Mouse (Mus musculus) hindbrain, postnatal 0 days (tissue): ENCODE results near the gene Rap1gap. TPM values are rescaled to one million over a fixed set of nuclear protein-coding genes. Genes with fewer than 3 reads are reported as not detected.

Source experiments
- ATAC-seq: fragments of 200-750 bp; cut with Nextera tagmentation; 2 replicates; pipeline ENCODE4 v1.8.0; 2017; ENCODE audit warnings: mild to moderate bottlenecking, moderate TSS enrichment, moderate library complexity
- DNase-seq: peaks from one replicate; pipeline ENCODE4 v3.0.0-alpha.2; 2015; ENCODE audit warnings: low spot score
- H3K27ac ChIP-seq: fragments of 300-500 bp; sonication (generic); 2 replicates; pipeline ENCODE4 v1.5.1; 2014; ENCODE audit warnings: mild to moderate bottlenecking
- H3K27me3 ChIP-seq: fragments of 300-500 bp; sonication (generic); 2 replicates; pipeline ENCODE4 v1.6.1; 2014; ENCODE audit warnings: low read length, mixed read lengths; ENCODE audit not compliant: insufficient read depth
- H3K36me3 ChIP-seq: fragments of 300-500 bp; sonication (generic); 2 replicates; pipeline ENCODE4 v1.6.1; 2014; ENCODE audit warnings: low read length, mixed read lengths; ENCODE audit not compliant: insufficient read depth
- H3K4me1 ChIP-seq: fragments of 300-500 bp; sonication (generic); 2 replicates; pipeline ENCODE4 v1.6.1; 2014; ENCODE audit warnings: antibody characterized with exemption, low read length, mixed read lengths; ENCODE audit not compliant: insufficient read depth
- H3K4me2 ChIP-seq: fragments of 300-500 bp; sonication (generic); 2 replicates; pipeline ENCODE4 v1.6.1; 2014; ENCODE audit warnings: low read depth, mild to moderate bottlenecking, low read length, moderate library complexity, mixed read lengths
- H3K4me3 ChIP-seq: fragments of 300-500 bp; sonication (generic); 2 replicates; pipeline ENCODE4 v1.5.1; 2014; ENCODE audit warnings: low read length
- H3K9ac ChIP-seq: fragments of 300-500 bp; sonication (generic); replicated peaks from 2 replicates; pipeline ENCODE4 v1.6.1; 2014; ENCODE audit warnings: mild to moderate bottlenecking, low read length, moderate library complexity, mixed read lengths
- H3K9me3 ChIP-seq: fragments of 300-500 bp; sonication (generic); 2 replicates; pipeline ENCODE4 v1.6.1; 2016; ENCODE audit warnings: low read length, mixed read lengths
- CTCF ChIP-seq: IDR thresholded peaks from 2 replicates; pipeline ENCODE4 v1.5.1; 2016; ENCODE audit warnings: antibody characterized with exemption, control low read depth, low read depth
- WGBS: fragments of 180-500 bp; shearing (Covaris S2); extraction: QIAGEN DNeasy Blood & Tissue Kit; methylation state at CpG from one replicate; pipeline ENCODE4 v1.1.7; 2014; 5-methylcytosine and 5-hydroxymethylcytosine counted together
- polyA plus RNA-seq: library from polyadenylated mRNA; unstranded; fragments of >200 nt; fragmentation: Nextera tagmentation; extraction: Ambion mirVana; gene quantifications from 2 replicates; pipeline ENCODE4 v1.2.1, GENCODE M21; 2015
- total RNA-seq: library from RNA; depleted of rRNA; stranded (reverse); fragments of >200 nt; gene quantifications from 2 replicates; pipeline ENCODE4 v1.2.3, GENCODE M21; 2014; rRNA removed

The Rap1gap gene
- total RNA-seq (277 and 282 TPM in 2 replicates), polyA plus RNA-seq (105 and 110 TPM in 2 replicates)

- no peaks in the 10 kb centered on the region for H3K27me3 ChIP-seq
- DNase-seq (peak; percentile 68), ATAC-seq (peak; percentile 60)
- under 1% methylated on average over 37 of the region's 44 CpGs for WGBS
- H3K9me3 ChIP-seq: no peaks in the 10 kb centered on the region
- H3K4me3 ChIP-seq: peak within 1 kb of the TSS; percentile 76
- peaks cover 45% of the 10 kb centered on the region for H3K4me1 ChIP-seq
- TF ChIP-seq CTCF: no peak
- H3K4me2 ChIP-seq: peak within 1 kb of the TSS; percentile 75
- peak within 1 kb of the TSS; percentile 80 for H3K27ac ChIP-seq
- H3K9ac ChIP-seq: peak within 1 kb of the TSS; percentile 86
- H3K36me3 ChIP-seq: no peaks in the 10 kb centered on the region
These were observed at the start of gene Rap1gap for GRCm38 (mm10) chr4:137664433-137664979. Gene Rap1gap, plus strand, starts transcription at chr4:137664726.

GRCm38 (mm10) chr4:137622847-137623246 lies 41.7 kb upstream of the Rap1gap start:
- DNase-seq (no peak), ATAC-seq (no peak)
- WGBS: 91% methylated on average over 8 of the region's 8 CpGs
- Histone ChIP-seq H3K36me3 (peaks cover 49% of the 10 kb centered on the region), H3K9me3 (no peaks in the 10 kb centered on the region), H3K27ac (no peak overlapping the region), H3K4me1 (no peaks in the 10 kb centered on the region), H3K4me3 (no peak overlapping the region), H3K27me3 (no peaks in the 10 kb centered on the region), H3K4me2 (no peak overlapping the region), H3K9ac (no peak overlapping the region)
- TF ChIP-seq CTCF: no peak

- H3K4me2 ChIP-seq: no peak overlapping the region
- H3K9ac ChIP-seq: no peak overlapping the region
- WGBS: 48% methylated on average over 8 of the region's 8 CpGs
- no peaks in the 10 kb centered on the region for H3K27me3 ChIP-seq
- H3K4me1 ChIP-seq: no peaks in the 10 kb centered on the region
- no peak for TF ChIP-seq CTCF
- DNase-seq (no peak), ATAC-seq (no peak)
- H3K4me3 ChIP-seq: no peak overlapping the region
- no peak overlapping the region for H3K27ac ChIP-seq
- no peaks in the 10 kb centered on the region for H3K9me3 ChIP-seq
- H3K36me3 ChIP-seq: peaks cover 50% of the 10 kb centered on the region
These were observed 36.9 kb upstream of the Rap1gap start for GRCm38 (mm10) chr4:137627476-137628235.

GRCm38 (mm10) chr4:137628400-137628799 lies 36.1 kb upstream of the Rap1gap start:
- ATAC-seq (no peak), DNase-seq (no peak)
- H3K4me3 ChIP-seq: no peak overlapping the region
- TF ChIP-seq CTCF: no peak
- no peak overlapping the region for H3K9ac ChIP-seq
- H3K4me1 ChIP-seq: no peaks in the 10 kb centered on the region
- H3K36me3 ChIP-seq: peaks cover 50% of the 10 kb centered on the region
- 82% methylated on average over 6 of the region's 6 CpGs for WGBS
- H3K9me3 ChIP-seq: no peaks in the 10 kb centered on the region
- no peak overlapping the region for H3K4me2 ChIP-seq
- no peak overlapping the region for H3K27ac ChIP-seq
- no peaks in the 10 kb centered on the region for H3K27me3 ChIP-seq

GRCm38 (mm10) chr4:137629354-137629753 lies 35.2 kb upstream of the Rap1gap start:
- DNase-seq (no peak), ATAC-seq (no peak)
- Histone ChIP-seq H3K4me2 (no peak overlapping the region), H3K4me1 (no peaks in the 10 kb centered on the region), H3K4me3 (no peak overlapping the region), H3K9me3 (no peaks in the 10 kb centered on the region), H3K9ac (no peak overlapping the region), H3K36me3 (peaks cover 49% of the 10 kb centered on the region), H3K27ac (no peak overlapping the region), H3K27me3 (no peaks in the 10 kb centered on the region)
- TF ChIP-seq CTCF: no peak
- 57% methylated on average over 7 of the region's 7 CpGs for WGBS

GRCm38 (mm10) chr4:137630153-137630552 lies 34.4 kb upstream of the Rap1gap start:
- WGBS: 87% methylated on average over 2 of the region's 2 CpGs
- H3K27me3 ChIP-seq: no peaks in the 10 kb centered on the region
- no peak overlapping the region for H3K4me2 ChIP-seq
- H3K4me3 ChIP-seq: no peak overlapping the region
- ATAC-seq (no peak), DNase-seq (no peak)
- TF ChIP-seq CTCF: no peak
- H3K27ac ChIP-seq: no peak overlapping the region
- no peak overlapping the region for H3K9ac ChIP-seq
- H3K36me3 ChIP-seq: peaks cover 48% of the 10 kb centered on the region
- H3K9me3 ChIP-seq: no peaks in the 10 kb centered on the region
- no peaks in the 10 kb centered on the region for H3K4me1 ChIP-seq

GRCm38 (mm10) chr4:137631596-137631995 lies 32.9 kb upstream of the Rap1gap start:
- Histone ChIP-seq H3K36me3 (peaks cover 54% of the 10 kb centered on the region), H3K27ac (no peak overlapping the region), H3K4me1 (no peaks in the 10 kb centered on the region), H3K9ac (no peak overlapping the region), H3K4me2 (no peak overlapping the region), H3K4me3 (no peak overlapping the region), H3K9me3 (no peaks in the 10 kb centered on the region), H3K27me3 (no peaks in the 10 kb centered on the region)
- TF ChIP-seq CTCF: no peak
- ATAC-seq (no peak), DNase-seq (no peak)
- 64% methylated on average over 3 of the region's 3 CpGs for WGBS
